Mouse (Mus musculus): ENCODE results near the gene Olfr1043. TPM values are rescaled to one million over a fixed set of nuclear protein-coding genes. Genes with fewer than 3 reads are reported as not detected.
"Not testable (repeated sequence)": the region's sequence is repeated elsewhere in the genome, so short reads cannot be mapped to it uniquely, and the experiment has no call there.

Olfr1043 gene
- polyA plus RNA-seq (2015; fragmentation: Nextera tagmentation; extraction: Ambion mirVana) = not detected in 2 replicates

- no peaks in the 10 kb centered on the region for H3K27me3 ChIP-seq
- no peaks in the 10 kb centered on the region for H3K9me3 ChIP-seq
- ATAC-seq (replicated peaks) = no peak
- H3K27ac ChIP-seq (replicated peaks) = no peak within 1 kb of the TSS
- H3K4me1 ChIP-seq = no peaks in the 10 kb centered on the region
- no peak within 1 kb of the TSS for H3K4me3 ChIP-seq
- no peak within 1 kb of the TSS for H3K4me2 ChIP-seq (replicated peaks)
- 90% methylated on average over 2 of the region's 2 CpGs for WGBS
- H3K9ac ChIP-seq (replicated peaks) = no peak within 1 kb of the TSS
- no peaks in the 10 kb centered on the region for H3K36me3 ChIP-seq
Observed at GRCm38 (mm10) chr2:86167422-86167821, at the start of gene Olfr1043. Gene Olfr1043 (minus strand): TSS chr2:86167522.

GRCm38 (mm10) chr2:86202909-86203308 is 35.6 kb upstream of the Olfr1043 start, which contains the start of gene Olfr1045:
Gene Olfr1045 (minus strand): TSS chr2:86203009.
- Histone ChIP-seq H3K27ac (replicated peaks) (no peak within 1 kb of the TSS), H3K4me3 (no peak within 1 kb of the TSS), H3K27me3 (no peaks in the 10 kb centered on the region), H3K4me1 (no peaks in the 10 kb centered on the region), H3K36me3 (no peaks in the 10 kb centered on the region), H3K9ac (replicated peaks) (no peak within 1 kb of the TSS), H3K4me2 (replicated peaks) (no peak within 1 kb of the TSS), H3K9me3 (no peaks in the 10 kb centered on the region)
- no peak for ATAC-seq (replicated peaks)

- Histone ChIP-seq H3K27ac (replicated peaks) (no peak overlapping the region), H3K36me3 (no peaks in the 10 kb centered on the region), H3K4me2 (replicated peaks) (no peak overlapping the region), H3K9ac (replicated peaks) (no peak overlapping the region), H3K4me1 (no peaks in the 10 kb centered on the region), H3K9me3 (no peaks in the 10 kb centered on the region), H3K4me3 (no peak overlapping the region), H3K27me3 (no peaks in the 10 kb centered on the region)
- 54% methylated on average over 1 of the region's 1 CpGs for WGBS
- no peak for ATAC-seq (replicated peaks)
Observed at GRCm38 (mm10) chr2:86195863-86196262, 28.5 kb upstream of the Olfr1043 start.

GRCm38 (mm10) chr2:86185583-86185982 is 18.3 kb upstream of the Olfr1043 start, which contains the start of gene Olfr52:
Gene Olfr52 (minus strand): TSS chr2:86185683.
- no peak within 1 kb of the TSS for H3K27ac ChIP-seq (replicated peaks)
- H3K4me1 ChIP-seq = no peaks in the 10 kb centered on the region
- no peak for ATAC-seq (replicated peaks)
- H3K27me3 ChIP-seq = no peaks in the 10 kb centered on the region
- no peaks in the 10 kb centered on the region for H3K9me3 ChIP-seq
- H3K4me2 ChIP-seq (replicated peaks) = no peak within 1 kb of the TSS
- no peaks in the 10 kb centered on the region for H3K36me3 ChIP-seq
- no peak within 1 kb of the TSS for H3K4me3 ChIP-seq
- no peak within 1 kb of the TSS for H3K9ac ChIP-seq (replicated peaks)

GRCm38 (mm10) chr2:86179950-86180349 is 12.6 kb upstream of the Olfr1043 start:
- no peak for ATAC-seq (replicated peaks)
- 80% methylated on average over 3 of the region's 3 CpGs for WGBS
- H3K9me3 ChIP-seq = no peaks in the 10 kb centered on the region
- no peak overlapping the region for H3K9ac ChIP-seq (replicated peaks)
- no peaks in the 10 kb centered on the region for H3K36me3 ChIP-seq
- H3K4me2 ChIP-seq (replicated peaks) = no peak overlapping the region
- H3K4me3 ChIP-seq = no peak overlapping the region
- no peak overlapping the region for H3K27ac ChIP-seq (replicated peaks)
- H3K4me1 ChIP-seq = no peaks in the 10 kb centered on the region
- no peaks in the 10 kb centered on the region for H3K27me3 ChIP-seq

- no peak within 1 kb of the TSS for H3K4me3 ChIP-seq
- H3K36me3 ChIP-seq = no peaks in the 10 kb centered on the region
- no peaks in the 10 kb centered on the region for H3K9me3 ChIP-seq
- H3K27me3 ChIP-seq = no peaks in the 10 kb centered on the region
- no peak within 1 kb of the TSS for H3K9ac ChIP-seq (replicated peaks)
- no peak within 1 kb of the TSS for H3K27ac ChIP-seq (replicated peaks)
- H3K4me2 ChIP-seq (replicated peaks) = no peak within 1 kb of the TSS
- no peaks in the 10 kb centered on the region for H3K4me1 ChIP-seq
- ATAC-seq (replicated peaks) = no peak
Observed at GRCm38 (mm10) chr2:86177720-86178119, 10.4 kb upstream of the Olfr1043 start, which contains the start of gene Olfr1044. Gene Olfr1044 (minus strand): TSS chr2:86177820.

GRCm38 (mm10) chr2:86175422-86175821 is 8.1 kb upstream of the Olfr1043 start:
- H3K4me2 ChIP-seq (replicated peaks); ATAC-seq (replicated peaks); H3K36me3 ChIP-seq; H3K9ac ChIP-seq (replicated peaks); H3K4me1 ChIP-seq; H3K27me3 ChIP-seq; H3K4me3 ChIP-seq; H3K27ac ChIP-seq (replicated peaks); H3K9me3 ChIP-seq: not testable (repeated sequence)
- 88% methylated on average over 7 of the region's 7 CpGs for WGBS

GRCm38 (mm10) chr2:86161738-86162137 is 5.6 kb downstream of the Olfr1043 start, which contains the start of gene Olfr1042:
Gene Olfr1042 (minus strand): TSS chr2:86161838.
- Histone ChIP-seq H3K9me3 (no peaks in the 10 kb centered on the region), H3K27ac (replicated peaks) (no peak within 1 kb of the TSS), H3K4me1 (no peaks in the 10 kb centered on the region), H3K36me3 (no peaks in the 10 kb centered on the region), H3K4me2 (replicated peaks) (no peak within 1 kb of the TSS), H3K4me3 (no peak within 1 kb of the TSS), H3K9ac (replicated peaks) (no peak within 1 kb of the TSS), H3K27me3 (no peaks in the 10 kb centered on the region)
- WGBS = 83% methylated on average over 2 of the region's 2 CpGs
- no peak for ATAC-seq (replicated peaks)

GRCm38 (mm10) chr2:86146632-86147031 is 20.7 kb downstream of the Olfr1043 start, which contains the start of gene Olfr1040:
Gene Olfr1040 (minus strand): TSS chr2:86146732.
- Histone ChIP-seq H3K9ac (replicated peaks) (no peak within 1 kb of the TSS), H3K4me2 (replicated peaks) (no peak within 1 kb of the TSS), H3K4me1 (no peaks in the 10 kb centered on the region), H3K4me3 (no peak within 1 kb of the TSS), H3K27ac (replicated peaks) (no peak within 1 kb of the TSS), H3K27me3 (no peaks in the 10 kb centered on the region), H3K36me3 (no peaks in the 10 kb centered on the region), H3K9me3 (no peaks in the 10 kb centered on the region)
- 89% methylated on average over 1 of the region's 1 CpGs for WGBS
- no peak for ATAC-seq (replicated peaks)

- 94% methylated on average over 1 of the region's 1 CpGs for WGBS
- H3K4me2 ChIP-seq (replicated peaks) = no peak within 1 kb of the TSS
- H3K9me3 ChIP-seq = no peaks in the 10 kb centered on the region
- H3K36me3 ChIP-seq = no peaks in the 10 kb centered on the region
- H3K4me1 ChIP-seq = no peaks in the 10 kb centered on the region
- no peak within 1 kb of the TSS for H3K9ac ChIP-seq (replicated peaks)
- no peak within 1 kb of the TSS for H3K4me3 ChIP-seq
- no peak for ATAC-seq (replicated peaks)
- H3K27me3 ChIP-seq = no peaks in the 10 kb centered on the region
- no peak within 1 kb of the TSS for H3K27ac ChIP-seq (replicated peaks)
Observed at GRCm38 (mm10) chr2:86135828-86136227, 31.5 kb downstream of the Olfr1043 start, which contains the start of gene Olfr1039. Gene Olfr1039 (minus strand): TSS chr2:86135928.

Other genes with a start within 250 kb of the Olfr1043 start
- not detected in 2 replicates for gene Olfr1026, start 246.0 kb downstream of the Olfr1043 start, polyA plus RNA-seq (2015; fragmentation: Nextera tagmentation; extraction: Ambion mirVana)
- not detected in 2 replicates for gene Olfr1028, start 217.1 kb downstream of the Olfr1043 start, polyA plus RNA-seq (2015; fragmentation: Nextera tagmentation; extraction: Ambion mirVana)
- not detected in 2 replicates for gene Olfr1029, start 193.6 kb downstream of the Olfr1043 start, polyA plus RNA-seq (2015; fragmentation: Nextera tagmentation; extraction: Ambion mirVana)
- not detected in 2 replicates for gene Olfr1030, start 188.2 kb downstream of the Olfr1043 start, polyA plus RNA-seq (2015; fragmentation: Nextera tagmentation; extraction: Ambion mirVana)
- gene Olfr1031, start 177.2 kb downstream of the Olfr1043 start, polyA plus RNA-seq (2015; fragmentation: Nextera tagmentation; extraction: Ambion mirVana) = not detected in 2 replicates
- gene Olfr1032, start 162.0 kb downstream of the Olfr1043 start, polyA plus RNA-seq (2015; fragmentation: Nextera tagmentation; extraction: Ambion mirVana) = not detected in 2 replicates
- gene Olfr1033, start 146.9 kb downstream of the Olfr1043 start, polyA plus RNA-seq (2015; fragmentation: Nextera tagmentation; extraction: Ambion mirVana) = not detected in 2 replicates
- gene Olfr1034, start 121.7 kb downstream of the Olfr1043 start, polyA plus RNA-seq (2015; fragmentation: Nextera tagmentation; extraction: Ambion mirVana) = not detected in 2 replicates
- gene Olfr1036, start 93.5 kb downstream of the Olfr1043 start, polyA plus RNA-seq (2015; fragmentation: Nextera tagmentation; extraction: Ambion mirVana) = not detected in 2 replicates
- gene Olfr1037, start 80.1 kb downstream of the Olfr1043 start, polyA plus RNA-seq (2015; fragmentation: Nextera tagmentation; extraction: Ambion mirVana) = not detected in 2 replicates
- gene Olfr1039, start 31.6 kb downstream of the Olfr1043 start, polyA plus RNA-seq (2015; fragmentation: Nextera tagmentation; extraction: Ambion mirVana) = not detected in 2 replicates
- gene Olfr1040, start 20.8 kb downstream of the Olfr1043 start, polyA plus RNA-seq (2015; fragmentation: Nextera tagmentation; extraction: Ambion mirVana) = not detected in 2 replicates
- not detected in 2 replicates for gene Olfr1042, start 5.7 kb downstream of the Olfr1043 start, polyA plus RNA-seq (2015; fragmentation: Nextera tagmentation; extraction: Ambion mirVana)
- gene Olfr1044, start 10.3 kb upstream of the Olfr1043 start, polyA plus RNA-seq (2015; fragmentation: Nextera tagmentation; extraction: Ambion mirVana) = not detected in 2 replicates
- not detected in 2 replicates for gene Olfr52, start 18.2 kb upstream of the Olfr1043 start, polyA plus RNA-seq (2015; fragmentation: Nextera tagmentation; extraction: Ambion mirVana)
- not detected in 2 replicates for gene Olfr1045, start 35.5 kb upstream of the Olfr1043 start, polyA plus RNA-seq (2015; fragmentation: Nextera tagmentation; extraction: Ambion mirVana)
- gene Olfr1046, start 51.8 kb upstream of the Olfr1043 start, polyA plus RNA-seq (2015; fragmentation: Nextera tagmentation; extraction: Ambion mirVana) = not detected in 2 replicates
- gene Olfr1047, start 63.9 kb upstream of the Olfr1043 start, polyA plus RNA-seq (2015; fragmentation: Nextera tagmentation; extraction: Ambion mirVana) = not detected in 2 replicates
- not detected in 2 replicates for gene Olfr1048, start 72.8 kb upstream of the Olfr1043 start, polyA plus RNA-seq (2015; fragmentation: Nextera tagmentation; extraction: Ambion mirVana)
- gene Olfr1049, start 90.8 kb upstream of the Olfr1043 start, polyA plus RNA-seq (2015; fragmentation: Nextera tagmentation; extraction: Ambion mirVana) = not detected in 2 replicates
- not detected in 2 replicates for gene Olfr1051, start 111.6 kb upstream of the Olfr1043 start, polyA plus RNA-seq (2015; fragmentation: Nextera tagmentation; extraction: Ambion mirVana)
- not detected in 2 replicates for gene Olfr1052, start 124.9 kb upstream of the Olfr1043 start, polyA plus RNA-seq (2015; fragmentation: Nextera tagmentation; extraction: Ambion mirVana)
- not detected in 2 replicates for gene Olfr1053, start 147.8 kb upstream of the Olfr1043 start, polyA plus RNA-seq (2015; fragmentation: Nextera tagmentation; extraction: Ambion mirVana)
- gene Olfr1054, start 167.9 kb upstream of the Olfr1043 start, polyA plus RNA-seq (2015; fragmentation: Nextera tagmentation; extraction: Ambion mirVana) = not detected in 2 replicates
- not detected in 2 replicates for gene Olfr1055, start 182.8 kb upstream of the Olfr1043 start, polyA plus RNA-seq (2015; fragmentation: Nextera tagmentation; extraction: Ambion mirVana)
- gene Olfr1056, start 194.9 kb upstream of the Olfr1043 start, polyA plus RNA-seq (2015; fragmentation: Nextera tagmentation; extraction: Ambion mirVana) = not detected in 2 replicates
- gene Olfr1057, start 210.9 kb upstream of the Olfr1043 start, polyA plus RNA-seq (2015; fragmentation: Nextera tagmentation; extraction: Ambion mirVana) = not detected in 2 replicates
- gene Olfr1058, start 221.0 kb upstream of the Olfr1043 start, polyA plus RNA-seq (2015; fragmentation: Nextera tagmentation; extraction: Ambion mirVana) = not detected in 2 replicates
- not detected in 2 replicates for gene Olfr1061, start 246.5 kb upstream of the Olfr1043 start, polyA plus RNA-seq (2015; fragmentation: Nextera tagmentation; extraction: Ambion mirVana)